Mouse (Mus musculus) CH12.LX (cell line): Measurements from ENCODE around the gene Etv6. TPM values are rescaled to one million over a fixed set of nuclear protein-coding genes. Genes with fewer than 3 reads are reported as not detected.

ENCODE experiments used
- DNase-seq: peaks from one replicate; pipeline ENCODE4 v3.0.0-alpha.2; 2013; ENCODE audit errors: extremely low read depth
- H3K27ac ChIP-seq: 2 replicates; pipeline ENCODE4 v1.5.1; 2012; ENCODE audit warnings: low read depth, mild to moderate bottlenecking, control low read depth, moderate library complexity; ENCODE audit not compliant: insufficient read depth
- H3K27me3 ChIP-seq: replicated peaks from 2 replicates; pipeline ENCODE3; 2012; ENCODE audit warnings: inconsistent platforms
- H3K36me3 ChIP-seq, 2 experiments: replicated peaks in 1 of 2; 2 replicates each; pipeline versions ENCODE3 to v1.6.1; 2012; ENCODE audit warnings: inconsistent platforms in 1 of 2, low read length in 1 of 2, mild to moderate bottlenecking in 1 of 2, mixed read lengths in 1 of 2, moderate library complexity in 1 of 2; ENCODE audit not compliant: control insufficient read depth in 1 of 2, insufficient read depth in 1 of 2
- H3K4me1 ChIP-seq, 2 experiments: 2 replicates each; pipeline ENCODE4 v1.6.1; 2012; ENCODE audit warnings: inconsistent platforms in 1 of 2, moderate library complexity in 1 of 2; ENCODE audit not compliant: insufficient read depth in 2 of 2, control insufficient read depth in 1 of 2
- H3K4me2 ChIP-seq: 2 replicates; pipeline ENCODE4 v1.6.1; 2012; ENCODE audit warnings: low read depth, mild to moderate bottlenecking, control low read depth; ENCODE audit not compliant: poor library complexity, insufficient read depth, severe bottlenecking
- H3K4me3 ChIP-seq, 3 experiments: fragments of 150-350 bp in 1 of 3; sonication (generic) in 1 of 3; replicated peaks in 1 of 3; 2 replicates each; pipeline versions ENCODE3 to v1.5.1; 2011 to 2012; ENCODE audit warnings: low read depth in 2 of 3, low read length in 2 of 3, mild to moderate bottlenecking in 2 of 3, moderate library complexity in 2 of 3, control low read depth in 1 of 3, improper control_type of control experiment in 1 of 3, inconsistent platforms in 1 of 3, mixed read lengths in 1 of 3; ENCODE audit not compliant: poor library complexity in 1 of 3
- H3K79me2 ChIP-seq: replicated peaks from 2 replicates; pipeline ENCODE4 v1.6.1; 2012; ENCODE audit warnings: mild to moderate bottlenecking, moderate library complexity; ENCODE audit not compliant: control insufficient read depth, poor library complexity, insufficient read depth, severe bottlenecking; ENCODE audit errors: extremely low read depth
- H3K9ac ChIP-seq: 2 replicates; pipeline ENCODE4 v1.6.1; 2012; ENCODE audit warnings: low read depth, mild to moderate bottlenecking, control low read depth, moderate library complexity; ENCODE audit not compliant: insufficient read depth
- H3K9me3 ChIP-seq: replicated peaks from 2 replicates; pipeline ENCODE3; 2012; ENCODE audit warnings: low read length, inconsistent platforms, mixed read lengths
- BHLHE40 ChIP-seq: IDR thresholded peaks from 2 replicates; pipeline ENCODE4 v1.6.1; 2011; ENCODE audit warnings: mild to moderate bottlenecking, low read depth, low read length, improper control_type of control experiment
- CTCF ChIP-seq, 2 experiments: IDR thresholded peaks in 1 of 2; conservative IDR thresholded peaks in 1 of 2; 2 replicates each; pipeline ENCODE4 v1.5.1; 2011 to 2012; ENCODE audit warnings: low read depth in 2 of 2, low read length in 2 of 2, improper control_type of control experiment in 1 of 2, inconsistent platforms in 1 of 2, mild to moderate bottlenecking in 1 of 2, moderate library complexity in 1 of 2
- ETS1 ChIP-seq: conservative IDR thresholded peaks from 2 replicates; pipeline ENCODE4 v1.6.1; 2012; ENCODE audit warnings: low read depth, mild to moderate bottlenecking, inconsistent platforms, low read length, improper control_type of control experiment, moderate library complexity
- JUN ChIP-seq: IDR thresholded peaks from 2 replicates; pipeline ENCODE4 v1.6.1; 2011; ENCODE audit warnings: low read depth, mild to moderate bottlenecking, low read length, improper control_type of control experiment, moderate library complexity; ENCODE audit not compliant: insufficient read depth
- MAFK ChIP-seq: IDR thresholded peaks from 2 replicates; pipeline ENCODE4 v1.6.1; 2011; ENCODE audit warnings: low read length, improper control_type of control experiment; ENCODE audit not compliant: insufficient replicate concordance
- PAX5 ChIP-seq: IDR thresholded peaks from 2 replicates; pipeline ENCODE4 v1.6.1; 2012; ENCODE audit warnings: low read length, inconsistent platforms, mixed read lengths
- RCOR1 ChIP-seq: conservative IDR thresholded peaks from 2 replicates; pipeline ENCODE4 v1.6.1; 2012; ENCODE audit warnings: low read depth, mild to moderate bottlenecking, inconsistent platforms, low read length, improper control_type of control experiment
- SMC3 ChIP-seq: IDR thresholded peaks from 2 replicates; pipeline ENCODE4 v1.6.1; 2011; ENCODE audit warnings: low read depth, low read length, improper control_type of control experiment
- UBTF ChIP-seq: IDR thresholded peaks from 2 replicates; pipeline ENCODE4 v1.6.1; 2012; ENCODE audit warnings: low read depth, mild to moderate bottlenecking, inconsistent platforms, low read length, improper control_type of control experiment, moderate library complexity
- USF2 ChIP-seq: conservative IDR thresholded peaks from 2 replicates; pipeline ENCODE4 v1.6.1; 2011; ENCODE audit warnings: low read depth, low read length, improper control_type of control experiment
- ZC3H11A ChIP-seq: IDR thresholded peaks from 2 replicates; pipeline ENCODE4 v1.6.1; 2012; ENCODE audit warnings: low read depth, mild to moderate bottlenecking, inconsistent platforms, low read length, improper control_type of control experiment
- ZNF384 ChIP-seq: IDR thresholded peaks from 2 replicates; pipeline ENCODE4 v1.6.1; 2012; ENCODE audit warnings: low read depth, low read length, improper control_type of control experiment, inconsistent platforms
- dilution Hi-C: fragments of 300-500 bp; cut with MboI; formaldehyde crosslinking; loops from 2 replicates; pipeline ENCODE4 v1.14.3; 2020; ENCODE audit warnings: low sequenced_read_pairs; ENCODE audit not compliant: extremely low pct_unique_long_range_greater_than_20kb, extremely low pct_ligation_motif_present
- in situ Hi-C: fragments of 300-500 bp; cut with MboI; formaldehyde crosslinking; loops from 3 replicates; pipeline ENCODE4 v1.14.3; 2019; ENCODE audit warnings: low sequenced_read_pairs, low pct_ligation_motif_present, low pct_unique_long_range_greater_than_20kb, mixed read lengths
- polyA plus RNA-seq: library from polyadenylated mRNA; unstranded; fragments of >175 nt; gene quantifications from 2 replicates; pipeline ENCODE4 v1.2.1, GENCODE M21; 2012; ENCODE audit warnings: low read depth; ENCODE audit not compliant: insufficient read length
- total RNA-seq, 2 experiments: library from RNA; depleted of rRNA; stranded (reverse); fragments of 300-350 nt in 1 of 2; fragments of >200 nt in 1 of 2; gene quantifications; 2 replicates each; pipeline ENCODE4 v1.2.3; 2012 to 2014

Gene Etv6
- total and polyA plus RNA-seq, 3 experiments, result 7.6 to 29.5 (median 10.1) TPM

DNA sequence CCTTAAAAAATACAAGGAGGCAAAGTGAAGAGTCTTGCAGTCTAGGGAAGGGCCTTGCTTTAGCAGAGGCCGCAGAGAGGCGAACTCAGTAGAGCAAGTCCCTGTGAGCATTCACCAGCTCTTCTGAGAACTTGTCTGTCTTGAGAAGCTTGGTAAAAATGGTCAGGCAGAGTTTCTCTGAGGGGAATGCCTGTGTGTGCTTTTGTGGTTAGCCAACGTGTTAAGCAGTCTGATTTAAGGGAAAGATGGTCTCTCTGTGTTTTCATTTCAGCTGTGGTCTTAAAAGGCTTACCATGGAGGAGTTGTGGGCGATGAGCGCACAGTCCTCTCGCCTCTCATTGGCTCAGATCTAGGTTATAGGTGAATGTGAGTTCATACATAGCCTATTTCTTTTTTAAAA, 12.5 kb downstream of the Etv6 start:
- dilution Hi-C loops (no loop called here), in situ Hi-C loops (loop anchor here (25.0 kb wide), 1 partner anchor 164 kb away; no protein-coding TSS in a partner anchor)
- TF ChIP-seq ZC3H11A (no peak), BHLHE40 (0 out of 2 replicates have a peak, but pooled peaks have one; percentile 17), ETS1 (peak; percentile 21; the same call in 1 of the 2 replicates)
- H3K4me3 ChIP-seq, result no peak overlapping the region
- no peak overlapping the region for H3K27ac ChIP-seq
- no peak overlapping the region for H3K9ac ChIP-seq
- peaks cover 54% of the 10 kb centered on the region for H3K79me2 ChIP-seq
- H3K4me1 ChIP-seq, result peaks cover 19 to 97% of the 10 kb centered on the region in 2 experiments
- no peak overlapping the region for H3K4me2 ChIP-seq
- peaks cover 11% of the 10 kb centered on the region for H3K9me3 ChIP-seq
- H3K36me3 ChIP-seq, result peaks cover 0 to 64% of the 10 kb centered on the region in 2 experiments
- H3K27me3 ChIP-seq, result no peaks in the 10 kb centered on the region
- DNase-seq, result no peak

DNA sequence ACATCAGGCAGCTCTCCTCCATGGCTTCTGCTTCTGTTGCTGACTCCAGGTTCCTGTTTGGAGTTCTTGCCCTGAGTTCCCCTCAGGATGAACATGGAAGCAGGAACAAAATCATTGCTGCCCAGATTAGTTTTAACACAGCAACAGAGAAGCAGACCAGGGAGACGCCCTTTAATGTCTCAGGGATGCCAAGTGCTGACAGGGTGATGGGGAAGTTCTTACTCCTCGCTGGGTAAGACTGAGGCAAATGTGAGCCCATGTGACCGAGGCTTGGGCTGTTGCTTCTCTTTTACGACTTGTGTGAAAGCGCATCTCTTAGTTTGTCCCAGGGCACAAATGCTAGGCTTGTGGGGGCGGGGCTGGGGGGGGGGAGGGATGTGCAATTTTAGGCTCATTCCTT, 13.5 kb downstream of the Etv6 start:
- dilution Hi-C loops, result no loop called here
- no peak overlapping the region for H3K9ac ChIP-seq
- H3K79me2 ChIP-seq, result peaks cover 48% of the 10 kb centered on the region
- no peak for DNase-seq
- H3K27ac ChIP-seq, result no peak overlapping the region
- H3K4me3 ChIP-seq, result no peak overlapping the region
- H3K27me3 ChIP-seq, result no peaks in the 10 kb centered on the region
- peaks cover 19 to 97% of the 10 kb centered on the region in 2 experiments for H3K4me1 ChIP-seq
- TF ChIP-seq JUN (no peak), RCOR1 (no peak), USF2 (no peak), CTCF (conservative IDR thresholded peaks at IDR 0.05 in 1 of 2, IDR thresholded peaks at IDR 0.05 in 1 of 2; ENCODE audit: low read depth in 2 of 2, low read length in 2 of 2) (no peak)
- peaks cover 11% of the 10 kb centered on the region for H3K9me3 ChIP-seq
- peaks cover 0 to 66% of the 10 kb centered on the region in 2 experiments for H3K36me3 ChIP-seq
- in situ Hi-C loops, result loop anchor here (25.0 kb wide), 1 partner anchor 163 kb away; no protein-coding TSS in a partner anchor
- no peak overlapping the region for H3K4me2 ChIP-seq

DNA sequence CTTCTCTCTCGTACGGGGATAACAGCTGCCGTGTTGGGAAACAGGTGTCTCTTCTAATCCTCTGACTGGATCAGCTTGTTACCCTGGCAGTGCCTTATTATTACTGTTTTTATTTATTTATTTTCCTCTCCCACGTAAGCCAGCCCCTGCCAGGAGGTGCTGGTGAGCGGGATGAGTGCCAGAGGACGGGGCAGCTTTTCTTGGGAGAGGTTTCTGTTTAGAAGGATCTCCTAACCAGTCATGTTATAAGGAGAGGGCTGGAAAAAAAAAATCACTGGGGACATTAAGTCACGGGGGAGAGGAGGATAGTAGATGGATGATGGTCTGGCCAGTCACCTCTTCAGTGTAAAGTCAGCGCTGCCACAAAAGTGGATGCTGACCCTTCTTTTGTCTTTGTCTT, 15.0 kb downstream of the Etv6 start:
- Histone ChIP-seq H3K36me3 (peaks cover 7 to 65% of the 10 kb centered on the region in 2 experiments), H3K27ac (no peak overlapping the region), H3K4me2 (no peak overlapping the region), H3K9ac (no peak overlapping the region), H3K79me2 (peaks cover 35% of the 10 kb centered on the region)
- in situ Hi-C loops (no loop called here), dilution Hi-C loops (no loop called here)
- DNase-seq, result no peak
- no peak for TF ChIP-seq UBTF
- TF ChIP-seq ZNF384, result no peak
- TF ChIP-seq MAFK, result no peak
- TF ChIP-seq SMC3, result no peak
- TF ChIP-seq PAX5, result no peak
- TF ChIP-seq, all 38 proteins: peak for 0
- Histone ChIP-seq H3K4me3 (no peak overlapping the region), H3K4me1 (peaks cover 21 to 95% of the 10 kb centered on the region in 2 experiments), H3K9me3 (no peaks in the 10 kb centered on the region), H3K27me3 (no peaks in the 10 kb centered on the region)
